Mouse (Mus musculus) heart, postnatal 0 days (tissue): Measurements from ENCODE around the gene Foxn3.

ENCODE experiments used
- CTCF ChIP-seq: IDR thresholded peaks from 2 replicates; pipeline ENCODE4 v1.5.1; 2016; ENCODE audit warnings: antibody characterized with exemption, control low read depth, low read depth
- EP300 ChIP-seq: IDR thresholded peaks from 2 replicates; pipeline ENCODE4 v1.6.1; 2016; ENCODE audit warnings: antibody characterized with exemption, low read depth

GRCm38 (mm10) chr12:99587338-99587737 lies 24.0 kb upstream of the Foxn3 start:
- no peak for TF ChIP-seq CTCF
- no peak for TF ChIP-seq EP300
